Mouse (Mus musculus): ENCODE results near the gene Esr1. TPM values are rescaled to one million over a fixed set of nuclear protein-coding genes. Genes with fewer than 3 reads are reported as not detected.
A peak's percentile ranks its signal among the peaks of the same experiment; 100 is the strongest.

The Esr1 gene
- polyA plus RNA-seq, 1 experiment = 3.6 TPM

DNA sequence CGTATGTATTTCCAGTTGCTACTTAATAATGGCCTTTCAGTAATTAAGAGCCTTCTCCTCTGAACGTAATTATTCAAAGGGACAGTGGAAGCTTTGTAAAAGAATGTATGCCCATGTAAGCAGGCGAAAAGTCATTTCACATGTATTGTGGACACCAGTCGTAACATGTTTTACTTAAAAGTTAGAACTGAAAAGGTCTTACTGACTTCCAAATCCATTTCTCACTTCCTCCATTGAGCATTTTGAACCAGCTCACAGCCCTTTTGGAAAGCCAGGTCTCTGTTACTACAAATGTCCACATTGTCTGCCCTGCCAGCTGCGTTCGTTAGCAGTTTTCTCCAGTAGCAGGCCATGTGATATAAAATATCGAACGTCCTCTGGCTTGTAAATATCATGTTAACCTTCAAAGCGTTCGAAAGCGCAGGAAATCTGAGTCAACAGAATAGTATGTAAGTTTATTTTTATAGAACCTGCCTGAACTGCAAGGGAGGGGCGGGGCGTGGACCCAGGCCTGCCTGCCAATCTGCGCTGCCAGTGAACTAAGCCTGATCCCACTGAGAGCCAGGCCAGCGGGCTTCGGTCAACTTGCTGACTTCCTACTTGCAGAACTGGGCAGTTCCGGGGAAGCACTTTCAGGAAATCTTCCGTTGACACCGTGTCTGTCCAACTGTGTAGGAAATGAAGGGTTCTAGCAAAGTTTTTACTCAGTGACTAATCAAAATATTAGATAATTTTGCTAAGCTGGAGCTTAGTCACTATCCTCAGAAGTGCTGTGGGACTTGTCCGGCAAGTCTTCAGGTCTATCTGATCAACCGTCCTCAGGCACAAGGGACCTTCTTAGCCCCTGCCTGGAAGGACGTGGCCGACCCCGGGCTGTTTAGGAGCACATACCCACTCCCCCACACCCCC lies 9.5 kb downstream of the Esr1 start:
- peak overlapping the region; percentile 70 for H3K4me2 ChIP-seq (ENCODE audit: low read depth)
- no peaks in the 10 kb centered on the region for H3K79me2 ChIP-seq (ENCODE audit: control insufficient read depth, insufficient read depth)
- TF ChIP-seq REST (IDR thresholded peaks at IDR 0.05; ENCODE audit: insufficient read depth, insufficient read length) = no peak
- no peak for TF ChIP-seq CEBPB (IDR thresholded peaks at IDR 0.05; ENCODE audit: insufficient read depth, poor library complexity, severe bottlenecking)
- TF ChIP-seq TCF3 (IDR thresholded peaks at IDR 0.05; ENCODE audit: insufficient read length, low read depth) = peak; percentile 24
- peak; percentile 53 for TF ChIP-seq POLR2A (IDR thresholded peaks at IDR 0.05; ENCODE audit: insufficient read length, low read depth)
- TF ChIP-seq MYOG (IDR thresholded peaks at IDR 0.05; ENCODE audit: control insufficient read depth in 1 of 3, insufficient read depth in 1 of 3, insufficient read length in 2 of 3, low read depth in 2 of 3) = no peak
- no peak for TF ChIP-seq MAX (IDR thresholded peaks at IDR 0.05; ENCODE audit: low read depth)
- peak in 2 of 3 experiments; percentile 59 to 77 for TF ChIP-seq MYOD1 (IDR thresholded peaks at IDR 0.05; ENCODE audit: control insufficient read depth in 1 of 3, insufficient read length in 2 of 3, low read depth in 2 of 3)
- TF ChIP-seq POLR2AphosphoS2 (IDR thresholded peaks at IDR 0.05; ENCODE audit: insufficient read length, low read depth) = no peak
- TF ChIP-seq SRF (IDR thresholded peaks at IDR 0.05; ENCODE audit: control insufficient read depth, insufficient read length, low read depth) = no peak
- TF ChIP-seq USF1 (IDR thresholded peaks at IDR 0.05; ENCODE audit: low read depth) = peak; percentile 60
- TF ChIP-seq E2F4 (IDR thresholded peaks at IDR 0.05; ENCODE audit: insufficient read depth) = no peak
- no peak for TF ChIP-seq TCF12 (IDR thresholded peaks at IDR 0.05; ENCODE audit: insufficient read depth, poor library complexity, severe bottlenecking)
- H3K36me3 ChIP-seq (ENCODE audit: control insufficient read depth, insufficient read depth) = no peaks in the 10 kb centered on the region
- H3K4me3 ChIP-seq = no peak overlapping the region
- H3ac ChIP-seq (ENCODE audit: control insufficient read depth, insufficient read length) = no peak overlapping the region
- no peaks in the 10 kb centered on the region for H3K27me3 ChIP-seq (ENCODE audit: control insufficient read depth, insufficient read depth, insufficient read length)

DNA sequence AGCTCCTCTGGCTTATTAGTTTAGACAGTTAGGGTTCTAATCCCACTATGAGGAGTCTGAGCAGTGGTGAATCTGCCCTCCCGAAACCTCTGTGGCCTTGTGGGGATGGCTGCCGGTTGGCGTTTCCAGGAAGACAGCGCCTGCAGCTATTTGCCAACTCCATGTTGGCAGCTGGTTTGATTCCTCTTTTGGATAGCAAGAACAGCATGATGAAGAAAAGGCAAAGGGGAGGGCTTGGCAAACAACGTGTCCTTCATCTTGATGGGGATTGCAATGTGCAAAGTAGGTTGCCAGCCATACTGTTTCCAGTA lies 10.1 kb downstream of the Esr1 start:
- TF ChIP-seq MYOG (IDR thresholded peaks at IDR 0.05; ENCODE audit: control insufficient read depth in 1 of 3, insufficient read depth in 1 of 3, insufficient read length in 2 of 3, low read depth in 2 of 3) = no peak
- no peak for TF ChIP-seq E2F4 (IDR thresholded peaks at IDR 0.05; ENCODE audit: insufficient read depth)
- no peak for TF ChIP-seq REST (IDR thresholded peaks at IDR 0.05; ENCODE audit: insufficient read depth, insufficient read length)
- TF ChIP-seq MAX (IDR thresholded peaks at IDR 0.05; ENCODE audit: low read depth) = no peak
- no peak for TF ChIP-seq POLR2AphosphoS2 (IDR thresholded peaks at IDR 0.05; ENCODE audit: insufficient read length, low read depth)
- no peak for TF ChIP-seq TCF12 (IDR thresholded peaks at IDR 0.05; ENCODE audit: insufficient read depth, poor library complexity, severe bottlenecking)
- TF ChIP-seq POLR2A (IDR thresholded peaks at IDR 0.05; ENCODE audit: insufficient read length, low read depth) = no peak
- TF ChIP-seq TCF3 (IDR thresholded peaks at IDR 0.05; ENCODE audit: insufficient read length, low read depth) = no peak
- no peak for TF ChIP-seq USF1 (IDR thresholded peaks at IDR 0.05; ENCODE audit: low read depth)
- TF ChIP-seq SRF (IDR thresholded peaks at IDR 0.05; ENCODE audit: control insufficient read depth, insufficient read length, low read depth) = no peak
- no peak for TF ChIP-seq CEBPB (IDR thresholded peaks at IDR 0.05; ENCODE audit: insufficient read depth, poor library complexity, severe bottlenecking)
- no peak for TF ChIP-seq MYOD1 (IDR thresholded peaks at IDR 0.05; ENCODE audit: control insufficient read depth in 1 of 3, insufficient read length in 2 of 3, low read depth in 2 of 3)
- Histone ChIP-seq H3K4me2 (ENCODE audit: low read depth) (peak overlapping the region; percentile 70), H3K36me3 (ENCODE audit: control insufficient read depth, insufficient read depth) (no peaks in the 10 kb centered on the region), H3K79me2 (ENCODE audit: control insufficient read depth, insufficient read depth) (no peaks in the 10 kb centered on the region), H3ac (ENCODE audit: control insufficient read depth, insufficient read length) (no peak overlapping the region), H3K27me3 (ENCODE audit: control insufficient read depth, insufficient read depth, insufficient read length) (no peaks in the 10 kb centered on the region), H3K4me3 (no peak overlapping the region)

DNA sequence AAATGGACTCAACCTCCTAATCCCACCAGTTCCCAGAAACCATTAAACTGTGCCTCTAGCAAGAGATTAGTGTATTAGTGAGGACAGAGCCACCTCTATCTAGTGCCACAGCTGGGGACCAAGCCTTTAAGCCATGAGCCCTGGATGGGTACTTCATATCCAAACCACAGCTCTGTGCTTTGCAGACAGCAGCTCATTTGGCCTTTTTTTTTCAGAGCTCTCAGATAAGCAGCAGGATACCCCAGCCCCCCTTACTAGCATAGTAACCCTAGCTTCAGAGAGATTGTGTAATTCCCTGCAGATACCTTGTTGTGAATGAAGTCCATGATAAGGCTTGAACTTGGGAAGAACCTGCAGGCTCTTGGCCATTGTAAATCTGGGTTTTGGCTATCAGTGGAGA lies 11.9 kb downstream of the Esr1 start:
- TF ChIP-seq USF1 (IDR thresholded peaks at IDR 0.05; ENCODE audit: low read depth) (no peak), SRF (IDR thresholded peaks at IDR 0.05; ENCODE audit: control insufficient read depth, insufficient read length, low read depth) (no peak), MYOG (IDR thresholded peaks at IDR 0.05; ENCODE audit: control insufficient read depth in 1 of 3, insufficient read depth in 1 of 3, insufficient read length in 2 of 3, low read depth in 2 of 3) (no peak), MYOD1 (IDR thresholded peaks at IDR 0.05; ENCODE audit: control insufficient read depth in 1 of 3, insufficient read length in 2 of 3, low read depth in 2 of 3) (no peak), POLR2AphosphoS2 (IDR thresholded peaks at IDR 0.05; ENCODE audit: insufficient read length, low read depth) (no peak), E2F4 (IDR thresholded peaks at IDR 0.05; ENCODE audit: insufficient read depth) (no peak), REST (IDR thresholded peaks at IDR 0.05; ENCODE audit: insufficient read depth, insufficient read length) (no peak), POLR2A (IDR thresholded peaks at IDR 0.05; ENCODE audit: insufficient read length, low read depth) (no peak), TCF12 (IDR thresholded peaks at IDR 0.05; ENCODE audit: insufficient read depth, poor library complexity, severe bottlenecking) (no peak), MAX (IDR thresholded peaks at IDR 0.05; ENCODE audit: low read depth) (no peak), TCF3 (IDR thresholded peaks at IDR 0.05; ENCODE audit: insufficient read length, low read depth) (no peak), CEBPB (IDR thresholded peaks at IDR 0.05; ENCODE audit: insufficient read depth, poor library complexity, severe bottlenecking) (no peak)
- no peaks in the 10 kb centered on the region for H3K79me2 ChIP-seq (ENCODE audit: control insufficient read depth, insufficient read depth)
- H3K4me2 ChIP-seq (ENCODE audit: low read depth) = no peak overlapping the region
- no peak overlapping the region for H3K4me3 ChIP-seq
- no peak overlapping the region for H3ac ChIP-seq (ENCODE audit: control insufficient read depth, insufficient read length)
- no peaks in the 10 kb centered on the region for H3K36me3 ChIP-seq (ENCODE audit: control insufficient read depth, insufficient read depth)
- H3K27me3 ChIP-seq (ENCODE audit: control insufficient read depth, insufficient read depth, insufficient read length) = no peaks in the 10 kb centered on the region

DNA sequence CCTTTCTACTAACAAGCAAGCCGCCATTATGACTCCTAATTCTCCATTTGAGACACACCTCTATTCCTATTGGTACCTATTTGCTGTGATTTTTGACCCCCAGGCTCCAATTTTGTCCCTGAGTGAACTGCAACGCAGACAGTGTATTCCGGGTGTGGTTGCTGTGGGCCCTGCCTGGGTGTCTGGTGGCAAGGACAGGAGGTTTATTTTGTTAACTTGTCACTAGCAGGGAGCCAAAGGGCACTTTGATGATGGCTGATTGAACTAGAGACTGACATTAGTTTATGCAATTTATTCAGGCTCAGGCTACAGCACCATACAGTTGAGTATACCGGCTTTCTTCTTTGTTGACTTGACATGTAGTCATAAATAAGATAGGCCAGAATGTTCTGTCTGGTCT lies 13.2 kb downstream of the Esr1 start:
- Histone ChIP-seq H3K27me3 (ENCODE audit: control insufficient read depth, insufficient read depth, insufficient read length) (no peaks in the 10 kb centered on the region), H3K4me2 (ENCODE audit: low read depth) (no peak overlapping the region), H3K79me2 (ENCODE audit: control insufficient read depth, insufficient read depth) (no peaks in the 10 kb centered on the region), H3K36me3 (ENCODE audit: control insufficient read depth, insufficient read depth) (no peaks in the 10 kb centered on the region), H3K4me3 (no peak overlapping the region), H3ac (ENCODE audit: control insufficient read depth, insufficient read length) (no peak overlapping the region)
- no peak for TF ChIP-seq MAX (IDR thresholded peaks at IDR 0.05; ENCODE audit: low read depth)
- TF ChIP-seq MYOD1 (IDR thresholded peaks at IDR 0.05; ENCODE audit: control insufficient read depth in 1 of 3, insufficient read length in 2 of 3, low read depth in 2 of 3) = no peak
- TF ChIP-seq POLR2AphosphoS2 (IDR thresholded peaks at IDR 0.05; ENCODE audit: insufficient read length, low read depth) = no peak
- TF ChIP-seq CEBPB (IDR thresholded peaks at IDR 0.05; ENCODE audit: insufficient read depth, poor library complexity, severe bottlenecking) = no peak
- TF ChIP-seq USF1 (IDR thresholded peaks at IDR 0.05; ENCODE audit: low read depth) = no peak
- no peak for TF ChIP-seq POLR2A (IDR thresholded peaks at IDR 0.05; ENCODE audit: insufficient read length, low read depth)
- no peak for TF ChIP-seq TCF12 (IDR thresholded peaks at IDR 0.05; ENCODE audit: insufficient read depth, poor library complexity, severe bottlenecking)
- TF ChIP-seq E2F4 (IDR thresholded peaks at IDR 0.05; ENCODE audit: insufficient read depth) = no peak
- no peak for TF ChIP-seq REST (IDR thresholded peaks at IDR 0.05; ENCODE audit: insufficient read depth, insufficient read length)
- TF ChIP-seq MYOG (IDR thresholded peaks at IDR 0.05; ENCODE audit: control insufficient read depth in 1 of 3, insufficient read depth in 1 of 3, insufficient read length in 2 of 3, low read depth in 2 of 3) = no peak
- TF ChIP-seq SRF (IDR thresholded peaks at IDR 0.05; ENCODE audit: control insufficient read depth, insufficient read length, low read depth) = no peak
- no peak for TF ChIP-seq TCF3 (IDR thresholded peaks at IDR 0.05; ENCODE audit: insufficient read length, low read depth)
